ENCODE assay signal across 8 mouse cellular contexts in genomic region chr15:76987542-76988094, GRCm38 (mm10). TPM values are rescaled to one million over a fixed set of nuclear protein-coding genes. Genes with fewer than 3 reads are reported as not detected.
DNase-seq lines count a peak whose midpoint lies in the region; ATAC-seq and TF ChIP-seq lines count a peak whose summit lies in the region.

No protein-coding gene starts in this region.

- no peak for TF ChIP-seq CTCF in embryonic fibroblast, embryonic 13.5 days (IDR thresholded peaks at IDR 0.05; ENCODE audit: borderline replicate concordance, insufficient read depth, low read length)

- no peaks in the 10 kb centered on the region for H3K4me1 ChIP-seq in embryonic fibroblast, embryonic 13.5 days (ENCODE audit: control insufficient read depth, insufficient read depth, low read length)
- H3K4me1 ChIP-seq in liver, embryonic 16.5 days (ENCODE audit: control insufficient read depth, low read depth, low read length) = no peaks in the 10 kb centered on the region

- 9% methylated on average over 21 of the region's 21 CpGs for WGBS in liver, embryonic 16.5 days (ENCODE audit: insufficient replicate concordance)

- no peak overlapping the region for H3K27ac ChIP-seq in embryonic fibroblast, embryonic 13.5 days (ENCODE audit: insufficient read depth, low read length)
- H3K27ac ChIP-seq in liver, embryonic 16.5 days (ENCODE audit: low read length) = no peak overlapping the region

- H3K4me2 ChIP-seq in liver, embryonic 16.5 days (ENCODE audit: low read depth, low read length) = peak overlapping the region; percentile 37

- no peaks in the 10 kb centered on the region for H3K36me3 ChIP-seq in liver, embryonic 16.5 days (ENCODE audit: control insufficient read depth, insufficient read depth)

- no peak for ATAC-seq in liver, embryonic 16.5 days (ENCODE audit: low read depth)

- H3K9me3 ChIP-seq in liver, embryonic 16.5 days (replicated peaks; ENCODE audit: control insufficient read depth, low read length) = no peaks in the 10 kb centered on the region

- 0 out of 2 replicates have a peak, but pooled peaks have one; percentile 17 for TF ChIP-seq POLR2A in embryonic fibroblast, embryonic 13.5 days (IDR thresholded peaks at IDR 0.05; ENCODE audit: low read depth, low read length)

- peak overlapping the region; percentile 51 for H3K4me3 ChIP-seq in embryonic fibroblast, embryonic 13.5 days (ENCODE audit: insufficient read depth, low read length)
- H3K4me3 ChIP-seq in liver, embryonic 16.5 days (ENCODE audit: low read depth, low read length) = peak overlapping the region; percentile 44

- no peak overlapping the region for H3K9ac ChIP-seq in liver, embryonic 16.5 days (ENCODE audit: low read depth, low read length)

- peak; percentile 52 for DNase-seq in adrenal gland, adult 2 months
- DNase-seq in adrenal gland, adult 18-20 months (ENCODE audit: low spot score in 2 of 2) = no peak
- peak; percentile 25 for DNase-seq in CD4-positive helper T cell, adult 2 months (ENCODE audit: low read depth, low spot score)
- peak; percentile 40 for DNase-seq in kidney, postnatal 14 days
- peak; percentile 49 for DNase-seq in retina, postnatal 7 days (ENCODE audit: low read depth, low spot score)
- no peak for DNase-seq in adipocyte (ENCODE audit: low spot score)

- H3K27me3 ChIP-seq in liver, embryonic 16.5 days (ENCODE audit: control insufficient read depth, insufficient read depth, low read depth, low read length) = no peaks in the 10 kb centered on the region

RNA-seq across cellular contexts. Expression of gene 1110038F14Rik, which starts 39.3 kb away (rescaled TPM):
- 10 to 100 TPM; 35.4 to 41.6 TPM for total RNA-seq in adrenal gland, adult 2 months (2021)
- 13.1 and 13.2 TPM in 2 replicates for polyA plus RNA-seq in adrenal gland, adult 2 months (2012; rRNA removed)
- total RNA-seq in adrenal gland, adult 18-20 months (2021) = 10 to 100 TPM; 33.6 to 36.3 TPM
- 23.2 and 28.0 TPM in 2 replicates for polyA plus RNA-seq in embryonic fibroblast, embryonic 13.5 days (2011; ENCODE audit: insufficient read length, low read depth, missing spikeins)
- polyA plus RNA-seq in liver, embryonic 16.5 days (2015; fragmentation: Nextera tagmentation; extraction: Ambion mirVana) = 17.2 and 17.8 TPM in 2 replicates

RNA-seq across cellular contexts. Expression of gene Apol6, which starts 56.9 kb away (rescaled TPM):
- 10 to 100 TPM; 11.8 to 28.0 TPM for total RNA-seq in adrenal gland, adult 2 months (2021)
- 17.5 and 21.1 TPM in 2 replicates for polyA plus RNA-seq in adrenal gland, adult 2 months (2012; rRNA removed)
- total RNA-seq in adrenal gland, adult 18-20 months (2021) = 10 to 100 TPM; 11.1 to 65.3 TPM
- 6.3 and 8.9 TPM in 2 replicates for polyA plus RNA-seq in embryonic fibroblast, embryonic 13.5 days (2011; ENCODE audit: insufficient read length, low read depth, missing spikeins)
- polyA plus RNA-seq in liver, embryonic 16.5 days (2015; fragmentation: Nextera tagmentation; extraction: Ambion mirVana) = 0.06 and 0.09 TPM in 2 replicates

Comparison
In these comparisons a context has a peak if more than half of its experiments do, and no peak if none do; other contexts are left out.
1. DNase-seq: peak in adrenal gland, adult 2 months (single experiment), CD4-positive helper T cell, adult 2 months (single experiment), kidney, postnatal 14 days (single experiment) and retina, postnatal 7 days (single experiment); none in adrenal gland, adult 18-20 months (0 of 2) and adipocyte (single experiment).